Mouse (Mus musculus): ENCODE data around the gene Rprd2.

GRCm38 (mm10) chr3:95861216-95861615, 42.6 kb upstream of the Rprd2 start:
- TF ChIP-seq MYOG (IDR thresholded peaks at IDR 0.05; ENCODE audit: control insufficient read depth in 1 of 3, insufficient read depth in 1 of 3, insufficient read length in 2 of 3, low read depth in 2 of 3) (no peak), POLR2A (IDR thresholded peaks at IDR 0.05; ENCODE audit: insufficient read length, low read depth) (no peak), USF1 (IDR thresholded peaks at IDR 0.05; ENCODE audit: low read depth) (peak; percentile 10), MYOD1 (IDR thresholded peaks at IDR 0.05; ENCODE audit: control insufficient read depth in 1 of 3, insufficient read length in 2 of 3, low read depth in 2 of 3) (no peak), E2F4 (IDR thresholded peaks at IDR 0.05; ENCODE audit: insufficient read depth) (no peak), CEBPB (IDR thresholded peaks at IDR 0.05; ENCODE audit: insufficient read depth, poor library complexity, severe bottlenecking) (no peak), MAX (IDR thresholded peaks at IDR 0.05; ENCODE audit: low read depth) (no peak), TCF12 (IDR thresholded peaks at IDR 0.05; ENCODE audit: insufficient read depth, poor library complexity, severe bottlenecking) (no peak), POLR2AphosphoS2 (IDR thresholded peaks at IDR 0.05; ENCODE audit: insufficient read length, low read depth) (no peak), SRF (IDR thresholded peaks at IDR 0.05; ENCODE audit: control insufficient read depth, insufficient read length, low read depth) (no peak), REST (IDR thresholded peaks at IDR 0.05; ENCODE audit: insufficient read depth, insufficient read length) (no peak), TCF3 (IDR thresholded peaks at IDR 0.05; ENCODE audit: insufficient read length, low read depth) (no peak)
